Mouse (Mus musculus) small intestine, adult 2 months (tissue): Measurements from ENCODE around the gene Usf2.

ENCODE experiments used
- CTCF ChIP-seq: fragments of 200-500 bp; IDR thresholded peaks from 2 replicates; pipeline ENCODE4 v1.5.1; 2012; ENCODE audit warnings: low read depth, mild to moderate bottlenecking, control low read depth, inconsistent platforms, low read length, moderate library complexity, mixed read lengths; ENCODE audit not compliant: insufficient replicate concordance, insufficient read length; ENCODE audit errors: extremely low read depth
- POLR2A ChIP-seq: fragments of 200-500 bp; IDR thresholded peaks from 2 replicates; pipeline ENCODE4 v1.6.1; 2012; ENCODE audit warnings: low read depth, mild to moderate bottlenecking, control low read depth, inconsistent platforms, low read length, moderate library complexity

- TF ChIP-seq CTCF (no peak), POLR2A (no peak)
These were observed 12.5 kb downstream of the Usf2 start, which contains the start of gene Hamp for GRCm38 (mm10) chr7:30943909-30944635.
